Mouse (Mus musculus): ENCODE data around the gene Vamp5. TPM values are rescaled to one million over a fixed set of nuclear protein-coding genes. Genes with fewer than 3 reads are reported as not detected.

Vamp5 gene
- polyA plus RNA-seq, 1 experiment: 12.2 TPM

GRCm38 (mm10) chr6:72330133-72330532, 50.1 kb downstream of the Vamp5 start:
- no peak for TF ChIP-seq CTCF (IDR thresholded peaks at IDR 0.05; ENCODE audit: borderline replicate concordance, extremely low read depth, insufficient read depth, insufficient read length)
- TF ChIP-seq POLR2A (IDR thresholded peaks at IDR 0.05; ENCODE audit: borderline replicate concordance, extremely low read depth, insufficient read depth, insufficient read length, poor library complexity, severe bottlenecking): no peak
- no peak for DNase-seq (ENCODE audit: low read depth)

- DNase-seq (ENCODE audit: low read depth): no peak
- TF ChIP-seq POLR2A (IDR thresholded peaks at IDR 0.05; ENCODE audit: borderline replicate concordance, extremely low read depth, insufficient read depth, insufficient read length, poor library complexity, severe bottlenecking) (no peak), CTCF (IDR thresholded peaks at IDR 0.05; ENCODE audit: borderline replicate concordance, extremely low read depth, insufficient read depth, insufficient read length) (no peak)
Measured at GRCm38 (mm10) chr6:72329019-72329418, 51.2 kb downstream of the Vamp5 start.

GRCm38 (mm10) chr6:72326274-72326673, 54.0 kb downstream of the Vamp5 start:
- TF ChIP-seq CTCF (IDR thresholded peaks at IDR 0.05; ENCODE audit: borderline replicate concordance, extremely low read depth, insufficient read depth, insufficient read length): peak; percentile 36; the same call in 1 of the 2 replicates
- TF ChIP-seq POLR2A (IDR thresholded peaks at IDR 0.05; ENCODE audit: borderline replicate concordance, extremely low read depth, insufficient read depth, insufficient read length, poor library complexity, severe bottlenecking): no peak
- peak; percentile 45 for DNase-seq (ENCODE audit: low read depth)

GRCm38 (mm10) chr6:72323786-72324508, 56.3 kb downstream of the Vamp5 start:
- no peak for DNase-seq (ENCODE audit: low read depth)
- TF ChIP-seq CTCF (IDR thresholded peaks at IDR 0.05; ENCODE audit: borderline replicate concordance, extremely low read depth, insufficient read depth, insufficient read length) (no peak), POLR2A (IDR thresholded peaks at IDR 0.05; ENCODE audit: borderline replicate concordance, extremely low read depth, insufficient read depth, insufficient read length, poor library complexity, severe bottlenecking) (no peak)

- no peak for DNase-seq (ENCODE audit: low read depth)
- TF ChIP-seq POLR2A (IDR thresholded peaks at IDR 0.05; ENCODE audit: borderline replicate concordance, extremely low read depth, insufficient read depth, insufficient read length, poor library complexity, severe bottlenecking) (no peak), CTCF (IDR thresholded peaks at IDR 0.05; ENCODE audit: borderline replicate concordance, extremely low read depth, insufficient read depth, insufficient read length) (no peak)
Measured at GRCm38 (mm10) chr6:72322936-72323335, 57.3 kb downstream of the Vamp5 start.

GRCm38 (mm10) chr6:72319019-72319418, 61.2 kb downstream of the Vamp5 start:
- TF ChIP-seq CTCF (IDR thresholded peaks at IDR 0.05; ENCODE audit: borderline replicate concordance, extremely low read depth, insufficient read depth, insufficient read length) (peak; percentile 45; the same call in 1 of the 2 replicates), POLR2A (IDR thresholded peaks at IDR 0.05; ENCODE audit: borderline replicate concordance, extremely low read depth, insufficient read depth, insufficient read length, poor library complexity, severe bottlenecking) (no peak)
- DNase-seq (ENCODE audit: low read depth): peak; percentile 46

Other genes starting within 250 kb of the Vamp5 start
- gene Atoh8, start 144.9 kb downstream of the Vamp5 start, polyA plus RNA-seq (2012; rRNA removed): 2.7 and 3.7 TPM in 2 replicates
- 0.13 and 0.16 TPM in 2 replicates for gene Sftpb, start 75.9 kb downstream of the Vamp5 start, polyA plus RNA-seq (2012; rRNA removed)
- gene Usp39, start 35.3 kb downstream of the Vamp5 start, polyA plus RNA-seq (2012; rRNA removed): 47.3 and 49.3 TPM in 2 replicates
- 20.8 and 26.5 TPM in 2 replicates for gene 0610030E20Rik, start 33.2 kb downstream of the Vamp5 start, polyA plus RNA-seq (2012; rRNA removed)
- 37.0 and 42.9 TPM in 2 replicates for gene Tmem150a, start 25.0 kb downstream of the Vamp5 start, polyA plus RNA-seq (2012; rRNA removed)
- gene Rnf181, start 13.5 kb downstream of the Vamp5 start, polyA plus RNA-seq (2012; rRNA removed): 73.1 and 75.4 TPM in 2 replicates
- 18.9 and 21.6 TPM in 2 replicates for gene Vamp8, start 10.2 kb upstream of the Vamp5 start, polyA plus RNA-seq (2012; rRNA removed)
- gene Ggcx, start 33.8 kb upstream of the Vamp5 start, polyA plus RNA-seq (2012; rRNA removed): 16.5 and 20.8 TPM in 2 replicates
- gene Mat2a, start 59.1 kb upstream of the Vamp5 start, polyA plus RNA-seq (2012; rRNA removed): 274 and 357 TPM in 2 replicates
- 1.2 and 1.5 TPM in 2 replicates for gene Sh2d6, start 141.2 kb upstream of the Vamp5 start, polyA plus RNA-seq (2012; rRNA removed)
- gene Capg, start 163.9 kb upstream of the Vamp5 start, polyA plus RNA-seq (2012; rRNA removed): 3.4 and 5.3 TPM in 2 replicates
- gene Elmod3, start 217.9 kb upstream of the Vamp5 start, polyA plus RNA-seq (2012; rRNA removed): 16.1 and 16.9 TPM in 2 replicates
- 3.3 and 3.7 TPM in 2 replicates for gene Retsat, start 218.0 kb upstream of the Vamp5 start, polyA plus RNA-seq (2012; rRNA removed)
- 26.0 and 29.5 TPM in 2 replicates for gene Tgoln1, start 236.5 kb upstream of the Vamp5 start, polyA plus RNA-seq (2012; rRNA removed)

All from brain, embryonic 14.5 days (tissue).